Mouse (Mus musculus): ENCODE results near the gene Hspb1.

GRCm38 (mm10) chr5:135851024-135851423, 36.7 kb upstream of the Hspb1 start:
- TF ChIP-seq EP300 (IDR thresholded peaks at IDR 0.05; ENCODE audit: low read length), result no peak
- no peak for TF ChIP-seq BHLHE40 (IDR thresholded peaks at IDR 0.05; ENCODE audit: low read depth, low read length)
- no peak for TF ChIP-seq TBP (conservative IDR thresholded peaks at IDR 0.05; ENCODE audit: low read depth, low read length)
- TF ChIP-seq E2F4 (IDR thresholded peaks at IDR 0.05; ENCODE audit: insufficient replicate concordance, low read depth, low read length), result no peak

Data from CH12.LX (cell line).